Mouse (Mus musculus): ENCODE measurements around the gene Cdkn2aipnl. TPM values are rescaled to one million over a fixed set of nuclear protein-coding genes. Genes with fewer than 3 reads are reported as not detected.

The Cdkn2aipnl gene
- total RNA-seq (2015; ENCODE audit: low replicate concordance) (39.0 and 45.0 TPM in 2 replicates), total RNA-seq (2017; ENCODE audit: low replicate concordance) (16.0 and 27.9 TPM in 2 replicates)

- peak; percentile 97 for ATAC-seq (replicated peaks; ENCODE audit: low FRiP score, poor library complexity, severe bottlenecking)
Observed at GRCm38 (mm10) chr11:51967443-51968401, at the start of gene Cdkn2aipnl. Cdkn2aipnl (plus strand) TSS chr11:51967661.

GRCm38 (mm10) chr11:51917951-51918350, 49.5 kb upstream of the Cdkn2aipnl start:
- ATAC-seq (replicated peaks; ENCODE audit: low FRiP score, poor library complexity, severe bottlenecking) = no peak

- ATAC-seq (replicated peaks; ENCODE audit: low FRiP score, poor library complexity, severe bottlenecking) = no peak
Observed at GRCm38 (mm10) chr11:51918576-51918975, 48.9 kb upstream of the Cdkn2aipnl start.

- no peak for ATAC-seq (replicated peaks; ENCODE audit: low FRiP score, poor library complexity, severe bottlenecking)
Observed at GRCm38 (mm10) chr11:51921355-51922125, 45.9 kb upstream of the Cdkn2aipnl start.

- no peak for ATAC-seq (replicated peaks; ENCODE audit: low FRiP score, poor library complexity, severe bottlenecking)
Observed at GRCm38 (mm10) chr11:51922421-51922841, 45.0 kb upstream of the Cdkn2aipnl start.

- ATAC-seq (replicated peaks; ENCODE audit: low FRiP score, poor library complexity, severe bottlenecking) = no peak
Observed at GRCm38 (mm10) chr11:51925595-51925994, 41.9 kb upstream of the Cdkn2aipnl start.

- ATAC-seq (replicated peaks; ENCODE audit: low FRiP score, poor library complexity, severe bottlenecking) = no peak
Observed at GRCm38 (mm10) chr11:51926385-51926784, 41.1 kb upstream of the Cdkn2aipnl start.

GRCm38 (mm10) chr11:51927106-51927505, 40.4 kb upstream of the Cdkn2aipnl start:
- no peak for ATAC-seq (replicated peaks; ENCODE audit: low FRiP score, poor library complexity, severe bottlenecking)

GRCm38 (mm10) chr11:51931138-51931537, 36.3 kb upstream of the Cdkn2aipnl start:
- no peak for ATAC-seq (replicated peaks; ENCODE audit: low FRiP score, poor library complexity, severe bottlenecking)

GRCm38 (mm10) chr11:51931790-51932189, 35.7 kb upstream of the Cdkn2aipnl start:
- ATAC-seq (replicated peaks; ENCODE audit: low FRiP score, poor library complexity, severe bottlenecking) = no peak; the same call in 1 of the 2 replicates

- no peak for ATAC-seq (replicated peaks; ENCODE audit: low FRiP score, poor library complexity, severe bottlenecking)
Observed at GRCm38 (mm10) chr11:51934230-51934629, 33.2 kb upstream of the Cdkn2aipnl start.

- ATAC-seq (replicated peaks; ENCODE audit: low FRiP score, poor library complexity, severe bottlenecking) = no peak
Observed at GRCm38 (mm10) chr11:51935636-51936434, 31.6 kb upstream of the Cdkn2aipnl start.

GRCm38 (mm10) chr11:51937361-51937781, 30.1 kb upstream of the Cdkn2aipnl start:
- no peak for ATAC-seq (replicated peaks; ENCODE audit: low FRiP score, poor library complexity, severe bottlenecking)

GRCm38 (mm10) chr11:51938817-51939589, 28.5 kb upstream of the Cdkn2aipnl start:
- no peak for ATAC-seq (replicated peaks; ENCODE audit: low FRiP score, poor library complexity, severe bottlenecking)

GRCm38 (mm10) chr11:51939590-51939955, 27.9 kb upstream of the Cdkn2aipnl start:
- no peak for ATAC-seq (replicated peaks; ENCODE audit: low FRiP score, poor library complexity, severe bottlenecking)

- ATAC-seq (replicated peaks; ENCODE audit: low FRiP score, poor library complexity, severe bottlenecking) = no peak
Observed at GRCm38 (mm10) chr11:51940511-51940955, 26.9 kb upstream of the Cdkn2aipnl start.

GRCm38 (mm10) chr11:51942602-51943499, 24.6 kb upstream of the Cdkn2aipnl start:
- ATAC-seq (replicated peaks; ENCODE audit: low FRiP score, poor library complexity, severe bottlenecking) = no peak

- ATAC-seq (replicated peaks; ENCODE audit: low FRiP score, poor library complexity, severe bottlenecking) = no peak
Observed at GRCm38 (mm10) chr11:51943500-51943841, 24.0 kb upstream of the Cdkn2aipnl start.
